Mouse (Mus musculus) liver, postnatal 0 days (tissue): ENCODE measurements around the gene Dyrk3.

ENCODE experiments used
- CTCF ChIP-seq: sonication (generic); IDR thresholded peaks from 2 replicates; pipeline ENCODE4 v1.5.1; 2016; ENCODE audit warnings: antibody characterized with exemption, low read depth
- EP300 ChIP-seq: IDR thresholded peaks from 2 replicates; pipeline ENCODE4 v1.6.1; 2016; ENCODE audit warnings: antibody characterized with exemption, low read depth, mild to moderate bottlenecking

- TF ChIP-seq CTCF (no peak), EP300 (no peak)
These were observed 34.2 kb downstream of the Dyrk3 start for GRCm38 (mm10) chr1:131103776-131104424.
